Mouse (Mus musculus) fibroblast of lung, adult 2 months (primary cell): ENCODE measurements around the gene Ddr2.

Experiments used
- DNase-seq: peaks from one replicate; pipeline ENCODE4 v3.0.0-alpha.2; 2011; ENCODE audit warnings: low read depth

The Ddr2 gene

GRCm38 (mm10) chr1:170110516-170111332, at the start of gene Ddr2:
Gene Ddr2, minus strand, starts transcription at chr1:170110762.
- DNase-seq: peak; percentile 72

- DNase-seq: no peak
Observed at GRCm38 (mm10) chr1:170159707-170160106, 49.1 kb upstream of the Ddr2 start.

GRCm38 (mm10) chr1:170155761-170156160, 45.2 kb upstream of the Ddr2 start:
- no peak for DNase-seq

GRCm38 (mm10) chr1:170155298-170155697, 44.7 kb upstream of the Ddr2 start:
- DNase-seq: no peak

GRCm38 (mm10) chr1:170153986-170154385, 43.4 kb upstream of the Ddr2 start:
- no peak for DNase-seq

- no peak for DNase-seq
Observed at GRCm38 (mm10) chr1:170152552-170152951, 42.0 kb upstream of the Ddr2 start.

GRCm38 (mm10) chr1:170150870-170151269, 40.3 kb upstream of the Ddr2 start:
- DNase-seq: no peak

- no peak for DNase-seq
Observed at GRCm38 (mm10) chr1:170149756-170150155, 39.2 kb upstream of the Ddr2 start.

- DNase-seq: no peak
Observed at GRCm38 (mm10) chr1:170148536-170148935, 38.0 kb upstream of the Ddr2 start.

GRCm38 (mm10) chr1:170147651-170148448, 37.3 kb upstream of the Ddr2 start:
- no peak for DNase-seq

- DNase-seq: no peak
Observed at GRCm38 (mm10) chr1:170145606-170146005, 35.0 kb upstream of the Ddr2 start.

- DNase-seq: no peak
Observed at GRCm38 (mm10) chr1:170142256-170142871, 31.8 kb upstream of the Ddr2 start.

- DNase-seq: no peak
Observed at GRCm38 (mm10) chr1:170141626-170142025, 31.1 kb upstream of the Ddr2 start.

GRCm38 (mm10) chr1:170136351-170137009, 25.9 kb upstream of the Ddr2 start:
- DNase-seq: peak; percentile 82

GRCm38 (mm10) chr1:170134264-170134663, 23.7 kb upstream of the Ddr2 start:
- no peak for DNase-seq

GRCm38 (mm10) chr1:170130962-170131361, 20.4 kb upstream of the Ddr2 start:
- no peak for DNase-seq

- no peak for DNase-seq
Observed at GRCm38 (mm10) chr1:170124644-170125043, 14.1 kb upstream of the Ddr2 start.

GRCm38 (mm10) chr1:170113616-170114015, 3.1 kb upstream of the Ddr2 start:
- DNase-seq: no peak

GRCm38 (mm10) chr1:170112261-170112660, 1.7 kb upstream of the Ddr2 start:
- DNase-seq: no peak

- DNase-seq: no peak
Observed at GRCm38 (mm10) chr1:170111651-170112226, 1.2 kb upstream of the Ddr2 start.

- peak; percentile 17 for DNase-seq
Observed at GRCm38 (mm10) chr1:170109776-170110515, 616 bp downstream of the Ddr2 start.
